Mouse (Mus musculus): Measurements from ENCODE around the gene Gm9945.

The Gm9945 gene

DNA sequence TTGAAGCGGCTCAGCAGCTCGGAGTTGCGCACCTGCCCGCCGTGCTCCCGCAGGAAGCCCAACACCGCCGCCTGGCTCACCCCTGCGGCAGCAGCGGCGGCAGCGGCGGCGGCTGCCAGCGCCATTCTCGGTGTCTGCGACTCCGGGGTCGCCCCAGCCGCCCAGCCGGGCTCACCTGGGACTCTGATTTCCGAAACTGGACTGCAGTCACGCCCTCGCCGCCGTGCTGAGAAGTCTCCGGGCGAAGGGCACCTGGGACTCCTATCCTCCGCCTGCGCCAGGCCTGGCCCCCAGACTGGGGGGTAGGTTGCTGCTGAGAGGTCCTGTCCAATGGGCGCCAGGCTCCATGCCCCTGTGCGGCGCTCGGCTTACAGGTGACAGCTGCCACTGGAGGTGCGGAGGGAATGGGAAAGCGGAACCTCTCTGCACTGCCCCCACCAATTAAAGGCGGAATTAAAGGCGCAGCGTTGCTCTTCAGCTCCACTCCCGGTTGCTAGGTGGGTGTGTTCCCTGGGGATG is at the start of gene Gm9945, which contains the start of gene Sowaha:
Gene Gm9945 (plus strand): TSS at position 384 of the 519 bp plus-strand sequence.
Gene Sowaha (minus strand): TSS at position 492 of the 519 bp plus-strand sequence.
- peak; percentile 61 to 72 for DNase-seq

DNA sequence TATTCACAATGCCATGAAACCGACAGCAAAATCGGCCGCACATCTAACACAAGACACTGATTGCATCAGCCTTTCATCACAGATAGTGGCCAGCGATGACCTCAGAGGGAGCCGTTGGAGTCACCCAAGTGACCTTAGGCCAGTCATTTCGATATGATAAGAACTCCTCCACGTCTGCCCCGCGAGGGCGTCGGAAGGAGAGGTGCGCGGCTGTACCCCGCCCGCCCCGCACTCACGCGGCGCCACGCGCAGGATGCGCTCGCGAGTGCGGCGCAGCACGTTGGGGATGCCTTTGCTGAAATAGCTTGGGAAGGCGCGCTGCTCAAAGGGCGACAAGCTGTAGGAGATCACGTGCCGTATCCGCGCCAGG is 49.7 kb upstream of the Gm9945 start:
- DNase-seq: no peak

DNA sequence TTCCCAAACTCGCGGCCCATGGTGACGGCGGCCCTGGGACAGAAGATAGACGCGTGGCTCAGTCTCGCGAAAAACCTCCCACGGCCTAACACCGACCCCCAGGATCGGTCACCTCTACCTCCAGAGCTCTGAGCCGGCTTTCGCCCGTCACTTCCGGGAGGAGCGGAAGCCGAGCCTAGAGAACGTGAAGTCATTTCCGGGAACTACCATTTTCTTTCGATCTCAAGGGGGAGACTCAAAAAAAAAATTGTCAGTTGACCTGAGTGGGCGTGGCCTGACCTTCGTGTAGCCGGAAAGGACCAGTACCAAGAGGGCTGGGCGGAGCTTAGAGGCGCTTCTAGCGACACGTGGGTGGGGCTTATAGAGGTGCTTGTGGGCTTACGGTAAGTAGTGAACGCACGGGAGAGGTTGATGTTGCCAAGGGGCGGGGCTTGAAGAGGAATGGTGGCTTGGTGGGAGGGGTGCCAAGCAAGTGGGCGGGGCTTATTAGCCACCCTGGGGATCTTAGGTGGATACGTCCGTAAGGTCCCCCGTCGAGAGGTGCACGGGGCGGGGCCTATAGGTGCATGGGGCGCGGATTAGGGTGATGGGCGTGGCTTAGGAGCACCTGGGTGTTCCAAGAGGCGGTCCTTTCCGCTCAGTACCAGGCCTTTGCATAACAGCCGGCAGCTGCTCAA is 49.2 kb upstream of the Gm9945 start, which contains the start of the genes Uqcrq and Gdf9:
Gene Uqcrq (minus strand): TSS at position 162 of the 677 bp plus-strand sequence.
Gene Gdf9 (plus strand): TSS at position 354 of the 677 bp plus-strand sequence.
- peak; percentile 100 for DNase-seq

DNA sequence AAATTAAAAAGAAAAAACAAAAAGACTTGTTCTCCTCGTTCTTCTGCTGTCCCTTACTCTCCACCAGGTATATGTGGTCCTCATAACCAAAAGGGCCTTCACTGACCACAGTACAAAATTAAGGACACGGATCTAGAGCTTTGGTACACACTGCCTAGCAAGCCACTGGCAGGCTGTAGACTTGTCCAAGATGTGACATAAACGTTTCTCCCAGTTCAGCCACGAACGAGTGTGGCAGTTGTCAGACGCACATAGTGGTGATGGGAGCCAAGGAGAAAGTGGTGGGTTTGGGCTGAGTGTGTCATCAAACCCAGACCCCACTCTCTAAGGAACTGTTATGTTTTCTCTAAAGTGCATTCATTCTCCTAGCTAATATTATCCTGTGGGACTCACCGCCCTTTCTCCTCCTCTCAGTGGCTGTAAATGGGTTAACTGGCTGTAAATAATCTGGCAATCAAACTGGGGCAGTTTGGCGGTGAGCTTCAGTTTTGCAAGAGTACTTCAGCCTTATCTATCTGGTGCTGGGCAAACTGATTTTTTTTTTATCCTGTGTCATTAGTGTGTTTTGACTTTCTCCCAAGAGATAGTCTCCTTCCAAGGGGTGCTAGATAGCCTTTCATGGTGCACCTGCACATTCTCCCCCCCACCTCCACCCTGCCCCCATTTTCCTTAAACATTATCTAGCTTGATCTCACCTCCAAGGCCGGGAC is 48.5 kb upstream of the Gm9945 start:
- no peak for DNase-seq

DNA sequence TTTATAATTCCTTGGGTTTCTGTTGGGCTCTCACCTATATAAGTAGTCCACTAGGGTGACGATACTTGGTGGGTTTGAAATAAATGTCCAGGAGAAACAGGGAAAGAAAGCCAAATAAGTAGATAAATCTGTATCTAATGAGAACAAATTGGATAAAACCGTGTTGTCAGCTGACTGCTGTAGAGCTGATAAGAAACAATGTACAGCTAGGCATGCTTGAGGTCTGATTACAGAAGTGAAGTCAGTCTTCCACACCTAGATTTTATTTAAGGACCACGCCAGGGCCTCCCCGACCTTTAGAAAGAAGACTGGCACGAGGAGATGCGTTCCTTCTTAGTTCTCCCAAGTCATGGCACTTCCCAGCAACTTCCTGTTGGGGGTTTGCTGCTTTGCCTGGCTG is 46.9 kb upstream of the Gm9945 start:
- DNase-seq: no peak

DNA sequence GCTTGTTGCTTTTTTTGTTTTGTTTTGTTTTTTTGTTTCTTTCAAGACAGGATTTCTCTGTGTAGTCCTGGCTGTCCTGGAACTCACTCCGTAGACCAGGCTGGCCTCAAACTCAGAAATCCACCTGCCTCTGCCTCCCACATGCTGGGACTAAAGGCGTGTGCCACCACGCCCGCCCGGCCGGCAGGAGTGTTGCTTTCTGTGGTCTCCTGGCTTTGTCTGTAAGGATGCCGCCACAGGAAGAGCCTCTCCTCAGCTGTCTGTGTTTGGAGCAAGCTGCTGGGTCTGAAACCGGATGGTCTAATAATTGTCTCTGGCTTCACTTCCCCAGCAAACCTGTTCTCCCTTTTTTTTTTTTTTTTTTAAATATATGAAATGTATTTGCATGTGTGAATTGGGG is 44.5 kb upstream of the Gm9945 start:
- no peak for DNase-seq

DNA sequence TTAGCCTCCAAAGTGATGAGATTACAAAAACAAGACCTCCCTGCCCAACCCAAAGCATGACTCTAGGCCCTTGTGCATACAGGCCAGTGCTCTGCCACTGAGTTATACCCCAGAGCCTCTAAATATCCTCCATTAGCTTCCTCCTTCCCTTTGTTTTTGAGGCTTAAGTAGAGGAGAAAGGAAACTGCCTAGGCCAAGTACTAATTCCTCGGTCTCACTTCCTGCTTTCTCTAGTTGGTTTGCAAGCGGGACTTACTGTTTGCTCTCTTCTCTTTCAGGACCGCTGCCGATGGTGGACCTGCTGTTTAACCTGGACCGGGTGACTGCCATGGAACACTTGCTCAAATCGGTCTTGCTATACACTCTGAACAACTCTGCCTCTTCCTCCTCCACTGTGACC is 43.6 kb upstream of the Gm9945 start:
- no peak for DNase-seq

DNA sequence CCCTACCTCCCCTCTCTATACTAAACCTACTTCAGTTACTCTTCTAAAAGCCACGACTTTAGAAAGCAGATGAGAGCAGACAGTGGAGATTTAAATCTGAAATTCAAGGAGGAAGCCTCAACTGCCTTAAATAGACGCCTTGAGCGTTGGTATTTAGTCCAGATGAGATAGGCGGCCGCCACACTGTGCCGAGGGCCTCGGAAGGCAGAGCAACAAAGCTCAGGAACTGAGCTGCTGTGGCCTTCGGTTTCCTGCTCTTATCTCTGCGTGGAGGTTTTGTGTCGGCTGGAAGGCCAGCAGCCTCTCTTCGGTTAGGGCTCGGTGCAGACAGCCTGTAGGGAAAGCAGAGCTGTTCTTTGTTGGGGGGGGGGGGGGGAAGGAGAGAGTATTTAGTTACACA is 38.0 kb upstream of the Gm9945 start:
- DNase-seq: no peak

DNA sequence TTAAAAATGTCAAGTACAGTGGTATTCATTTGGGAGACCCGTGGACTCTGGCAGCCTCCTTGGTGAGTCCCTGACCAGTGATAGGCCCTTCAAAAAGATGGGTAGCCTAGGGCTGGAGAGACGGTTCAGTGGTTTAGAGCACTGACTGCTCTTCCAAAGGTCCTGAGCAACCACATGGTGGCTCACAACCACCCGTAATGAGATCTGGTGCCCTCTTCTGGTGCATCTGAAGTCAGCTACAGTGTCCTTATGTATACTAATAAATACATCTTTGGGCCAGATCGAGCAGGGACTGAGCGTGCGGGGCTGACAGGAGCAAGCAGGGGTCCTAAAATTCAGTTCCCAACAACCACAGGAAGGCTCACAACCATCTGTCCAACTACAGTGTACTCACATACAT is 36.1 kb upstream of the Gm9945 start:
- DNase-seq: peak in 1 of 2 experiments; percentile 61

DNA sequence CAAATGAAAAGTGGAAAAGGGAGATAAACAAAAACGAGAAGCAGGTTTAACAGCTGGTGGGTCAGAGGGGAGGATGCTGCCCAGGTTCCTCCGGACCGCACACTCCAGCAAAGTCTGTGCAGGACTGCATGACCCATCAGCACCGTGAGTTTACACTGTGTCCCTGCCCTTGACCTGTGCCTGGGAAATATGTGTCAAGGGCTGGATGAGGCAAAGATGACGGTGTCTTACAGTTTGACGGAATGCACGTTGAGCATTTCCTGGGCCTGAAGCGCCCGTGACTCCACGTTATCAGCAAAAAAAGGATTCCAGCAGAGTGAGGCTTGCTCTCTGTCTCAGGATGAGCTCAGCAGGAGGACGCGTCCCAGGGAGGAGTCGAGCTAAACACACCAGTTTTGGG is 34.4 kb upstream of the Gm9945 start:
- no peak for DNase-seq

DNA sequence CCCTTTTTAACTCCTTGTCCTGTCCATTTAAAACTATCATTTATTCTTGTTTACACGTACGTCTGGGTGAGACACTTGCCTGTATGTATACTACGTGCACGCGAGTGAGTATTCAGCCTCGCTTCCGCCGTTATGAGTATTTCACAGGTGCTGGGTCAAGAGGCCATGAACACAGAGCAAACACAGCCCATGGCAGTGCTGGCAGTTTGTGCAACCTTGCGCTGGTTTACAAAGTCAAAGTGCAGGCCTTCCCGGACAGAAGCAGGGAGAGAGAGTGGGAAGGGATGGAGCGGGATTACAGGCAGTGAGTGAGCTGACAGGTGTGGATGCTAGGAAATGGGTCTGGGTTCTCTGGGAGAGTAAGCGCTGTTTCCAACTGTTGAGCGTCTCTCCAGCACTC is 33.8 kb upstream of the Gm9945 start:
- DNase-seq: no peak

DNA sequence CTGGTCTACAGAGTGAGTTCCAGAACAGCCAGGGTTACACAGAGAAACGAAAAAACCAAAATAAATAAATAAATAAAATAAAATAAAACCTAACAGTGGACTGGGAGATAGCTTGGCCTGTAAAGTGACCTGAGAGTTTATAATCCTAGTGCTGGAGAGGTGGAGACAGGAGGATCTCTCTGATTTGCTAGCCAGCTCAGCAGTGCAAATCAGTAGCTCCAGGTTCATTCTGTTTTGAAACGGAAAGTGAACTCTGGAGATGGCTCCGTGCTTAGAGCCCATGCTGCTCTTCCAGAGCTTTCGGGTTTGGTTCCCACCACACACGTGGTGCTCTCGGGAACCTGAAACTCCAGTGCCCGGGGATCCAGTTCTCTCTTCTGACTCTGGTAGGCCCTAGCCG is 32.0 kb upstream of the Gm9945 start:
- no peak for DNase-seq

DNA sequence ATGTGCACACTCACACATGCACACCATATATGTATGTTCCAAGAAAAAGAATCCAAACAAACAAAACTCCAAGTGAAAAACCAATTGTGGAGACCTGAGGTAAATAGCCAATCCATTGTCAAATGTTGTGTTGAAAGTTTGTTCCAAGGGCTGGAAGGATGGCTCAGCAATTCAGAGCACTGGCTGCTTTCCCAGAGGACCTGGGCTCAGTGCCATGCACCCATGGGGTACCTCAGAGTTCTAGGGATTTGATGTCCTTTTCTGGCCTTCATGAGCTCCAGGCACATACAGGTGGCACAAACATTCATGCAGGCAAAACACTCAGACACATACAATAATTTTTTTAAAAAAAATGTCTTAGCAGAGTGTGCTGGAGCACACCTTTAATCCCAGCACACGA is 31.4 kb upstream of the Gm9945 start:
- peak; percentile 75 to 93 for DNase-seq

DNA sequence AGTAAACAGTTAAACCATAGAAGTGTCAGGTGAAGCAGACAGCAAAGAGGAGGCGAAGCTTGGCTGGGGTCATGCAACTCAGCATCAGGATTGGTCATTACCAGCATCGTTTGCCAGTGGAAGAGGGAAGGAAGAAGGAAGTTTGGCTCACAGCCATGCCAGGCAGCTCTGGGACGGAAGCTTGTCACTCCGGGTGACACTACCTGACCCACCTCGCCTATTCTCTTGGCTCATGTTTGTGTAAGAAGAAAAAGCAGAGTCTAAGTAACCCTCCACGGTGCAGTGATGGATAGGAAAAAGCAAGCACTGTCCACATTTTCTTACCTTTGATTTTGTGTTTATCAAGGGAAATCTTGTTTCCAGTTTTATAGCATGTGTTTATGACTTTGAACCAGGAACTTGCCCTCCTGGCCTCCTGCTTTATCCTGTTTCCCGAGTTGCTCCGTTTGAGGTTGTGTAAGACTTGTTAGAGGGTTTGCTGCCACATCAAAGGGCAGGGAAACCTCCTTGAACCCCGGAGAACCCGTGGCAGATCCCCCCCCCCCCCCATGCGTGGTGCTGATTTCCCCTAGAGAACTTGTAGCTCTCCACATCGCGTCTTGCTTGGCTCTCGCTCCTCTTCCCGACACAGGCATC is 29.8 kb upstream of the Gm9945 start:
- no peak for DNase-seq

DNA sequence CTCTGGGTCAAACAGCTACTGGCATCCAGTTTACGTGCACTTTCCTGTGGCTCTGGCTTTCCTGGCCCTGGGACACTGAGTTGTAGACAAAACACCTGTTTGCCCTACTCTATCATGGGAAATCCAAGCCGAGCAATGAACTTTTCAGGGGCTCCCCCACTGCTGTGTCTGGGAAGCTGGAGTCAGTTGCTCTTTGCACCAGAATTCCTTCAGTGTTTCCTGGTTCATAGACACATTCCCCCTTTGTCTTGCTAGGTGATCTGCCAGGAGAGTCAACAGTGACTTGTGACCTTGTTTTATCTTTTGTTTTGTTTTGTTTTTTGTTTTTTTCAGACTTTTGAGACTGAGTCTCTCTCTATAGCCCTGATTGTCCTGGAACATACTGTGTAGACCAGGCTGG is 28.6 kb upstream of the Gm9945 start:
- DNase-seq: no peak

DNA sequence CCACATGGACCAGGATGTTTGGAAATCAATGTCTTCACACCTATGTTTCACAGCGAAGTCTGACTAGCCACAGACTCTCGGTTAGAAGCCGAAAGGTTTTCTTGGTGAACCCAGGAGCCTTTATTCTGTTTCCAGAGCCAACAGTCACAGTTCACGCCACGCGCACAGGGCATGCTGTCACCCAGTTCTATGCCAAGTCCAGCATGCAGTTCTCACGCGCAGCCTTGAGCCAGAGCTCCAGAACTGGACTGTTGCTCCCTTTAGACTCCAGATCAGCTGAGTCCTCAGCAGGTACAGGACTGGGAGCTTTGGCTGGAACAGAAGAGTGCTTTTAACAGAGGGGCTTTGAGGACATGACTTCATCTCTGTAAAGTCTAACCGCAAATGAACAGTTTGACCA is 27.6 kb upstream of the Gm9945 start:
- DNase-seq: peak in 1 of 2 experiments; percentile 59

DNA sequence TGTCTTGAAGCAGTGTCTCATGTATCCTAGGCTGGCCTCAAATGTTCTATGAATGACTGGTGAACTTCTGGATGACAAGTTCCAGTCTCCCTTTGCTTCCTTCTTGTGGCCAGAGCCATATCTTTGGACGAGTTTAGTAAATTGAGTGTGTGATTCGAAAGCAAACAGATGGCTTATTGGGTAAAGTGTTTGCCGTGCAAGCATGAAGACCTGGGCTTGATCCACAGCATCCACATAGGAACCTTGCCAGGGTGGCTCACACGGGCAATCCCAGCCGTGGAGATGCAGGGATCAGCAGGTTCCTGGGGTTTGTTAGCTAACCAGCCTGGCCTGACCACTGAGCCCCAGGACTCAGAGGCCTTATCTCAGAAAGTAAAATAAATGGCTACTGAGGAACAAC is 26.9 kb upstream of the Gm9945 start:
- no peak for DNase-seq

DNA sequence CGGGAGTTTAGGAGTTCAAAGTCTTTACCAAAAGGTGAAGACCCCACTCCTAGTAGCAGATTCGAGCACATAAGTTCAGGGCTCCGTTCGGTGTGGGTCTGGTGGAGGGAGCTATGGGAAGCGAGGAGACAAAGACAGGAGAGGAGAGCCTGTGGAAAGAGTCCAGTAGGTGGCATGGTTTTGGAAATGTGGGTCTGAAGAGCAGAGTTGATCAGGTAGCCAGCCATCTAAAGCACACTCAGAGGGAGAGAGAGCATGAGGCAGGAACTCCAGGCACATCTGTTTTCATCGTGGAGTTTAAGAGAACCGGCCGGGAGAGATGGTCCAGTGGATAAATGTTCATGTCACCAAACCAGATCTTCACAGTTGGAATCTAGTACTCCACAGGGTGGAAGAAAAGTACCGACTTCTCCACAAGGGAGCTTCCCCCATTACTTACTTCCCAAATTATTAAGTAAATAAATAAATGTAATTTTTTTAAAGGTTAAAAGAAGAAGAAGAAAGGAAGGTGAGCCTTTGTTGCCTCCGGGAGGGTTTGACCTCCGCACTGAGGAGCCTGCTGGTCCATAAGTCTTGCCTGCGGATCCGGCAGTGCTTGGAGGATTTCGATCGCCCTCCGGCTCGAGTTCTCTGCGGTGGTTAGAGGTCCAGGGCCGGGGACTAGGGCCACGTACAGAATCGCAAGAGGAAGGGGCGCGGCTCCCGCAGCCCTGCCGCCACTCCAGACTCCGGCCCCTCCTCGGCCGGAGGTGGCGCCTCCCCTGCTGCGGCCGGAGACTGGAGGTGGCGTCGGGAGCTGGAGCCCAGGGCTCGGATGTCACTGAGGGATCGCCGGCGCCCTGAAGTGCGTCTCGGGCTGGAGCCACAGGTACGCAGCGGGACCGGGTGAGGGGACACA is 23.2 kb upstream of the Gm9945 start, which contains the start of the genes Gm10447 and Shroom1:
Gene Gm10447 (minus strand): TSS at position 637 of the 898 bp plus-strand sequence.
Gene Shroom1 (plus strand): TSS at position 732 of the 898 bp plus-strand sequence.
- peak; percentile 52 to 61 for DNase-seq

DNA sequence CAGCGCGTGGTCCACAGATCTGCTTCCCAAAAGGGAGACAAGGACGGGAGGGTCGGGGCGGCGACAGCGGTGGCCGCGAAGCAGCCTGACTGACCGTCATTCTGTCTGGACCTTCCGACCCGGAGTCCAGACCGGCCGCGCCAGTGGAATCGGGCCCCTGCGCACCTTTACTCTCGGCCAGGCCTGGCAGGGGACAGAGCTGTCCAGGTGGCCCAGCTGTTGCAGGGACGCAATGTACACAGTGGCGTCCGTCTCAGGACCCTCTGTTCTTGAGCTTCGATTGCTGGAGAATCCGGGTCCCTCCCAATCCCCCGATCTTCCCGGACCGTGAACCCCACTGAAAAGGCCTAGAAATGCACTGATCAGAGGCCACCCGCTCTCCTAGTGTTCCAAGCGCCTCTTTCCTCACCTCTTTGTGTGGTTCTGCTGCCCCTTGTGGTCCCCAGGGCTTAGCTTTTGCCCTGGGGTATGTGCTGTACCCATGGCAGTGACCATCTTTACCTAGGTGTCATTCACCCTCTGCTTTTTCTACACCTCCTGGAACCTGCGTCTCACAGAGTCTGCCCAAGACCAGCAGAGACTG is 22.5 kb upstream of the Gm9945 start:
- DNase-seq: peak in 1 of 2 experiments; percentile 30

DNA sequence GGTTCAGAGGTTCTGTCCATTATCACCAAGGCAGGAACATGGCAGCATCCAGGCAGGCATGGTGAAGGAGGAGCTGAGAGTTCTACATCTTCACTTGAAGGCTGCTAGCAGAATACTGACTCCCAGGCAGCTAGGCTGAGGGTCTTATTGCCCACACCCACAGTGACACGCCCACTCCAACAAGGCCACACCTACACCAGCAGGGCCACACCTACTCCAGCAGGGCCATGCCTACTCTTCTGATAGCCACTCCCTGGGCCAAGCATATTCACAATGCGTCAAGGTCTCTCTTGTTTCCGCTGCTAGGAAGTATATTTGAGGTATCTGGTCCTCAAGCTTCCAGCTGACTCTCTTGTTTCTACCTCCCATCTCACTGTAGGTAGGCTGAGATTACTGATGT is 21.0 kb upstream of the Gm9945 start:
- DNase-seq: no peak

DNA sequence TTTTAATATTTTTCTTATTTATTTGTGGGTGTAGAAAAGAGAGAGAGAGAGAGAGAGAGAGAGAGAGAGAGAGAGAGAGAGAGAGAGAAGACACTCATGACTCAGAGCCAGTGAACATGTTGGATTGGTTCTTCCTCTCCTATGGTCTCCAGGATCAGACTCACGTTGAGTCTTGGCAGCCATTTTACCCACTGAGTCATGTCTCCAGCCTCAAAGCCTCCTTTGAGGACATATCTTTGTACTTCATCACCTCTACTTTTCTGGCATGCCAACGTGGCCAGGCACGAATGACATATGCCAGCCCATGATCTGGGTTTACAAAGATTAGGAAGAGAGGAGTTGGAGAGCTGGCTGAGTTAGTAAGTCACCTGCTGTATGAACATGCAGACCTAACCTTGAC is 19.8 kb upstream of the Gm9945 start:
- no peak for DNase-seq

DNA sequence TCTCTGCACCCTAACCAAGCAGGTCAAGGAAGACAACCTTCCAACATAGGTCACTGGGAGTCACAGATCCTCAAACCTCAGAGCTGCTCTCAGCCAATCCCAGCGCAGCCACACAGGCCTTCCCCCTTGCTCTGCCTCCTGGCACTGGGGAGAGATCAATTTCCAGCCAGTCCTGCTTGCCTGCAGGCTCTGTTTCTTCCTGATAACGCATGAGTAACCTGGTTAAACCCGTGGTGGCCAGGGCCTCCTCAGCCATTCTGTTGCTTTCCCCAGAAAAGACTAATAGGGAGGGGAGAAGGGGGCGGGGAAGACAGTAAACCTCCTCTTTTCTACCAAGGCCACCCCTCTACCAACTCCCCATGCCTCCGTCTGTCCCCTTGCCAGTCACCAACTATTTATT is 18.2 kb upstream of the Gm9945 start:
- peak in 1 of 2 experiments; percentile 57 for DNase-seq
